Mouse (Mus musculus) leukemia stem cell, adult 10-12 weeks (primary cell): Measurements from ENCODE around the gene Gm10300. TPM values are rescaled to one million over a fixed set of nuclear protein-coding genes. Genes with fewer than 3 reads are reported as not detected.

Source experiments
- polyA plus RNA-seq: library from polyadenylated mRNA; stranded (reverse); fragments of >175 nt; gene quantifications from 2 replicates; pipeline ENCODE4 v1.2.3, GENCODE M21; 2012; ENCODE audit warnings: low replicate concordance

The Gm10300 gene
- polyA plus RNA-seq: 0.10 and 0.44 TPM in 2 replicates

GRCm38 (mm10) chr4:132074077-132074932, at the start of gene Gm10300:
TSS of gene Gm10300 (plus strand) at chr4:132074697.

GRCm38 (mm10) chr4:132074933-132075769, 654 bp downstream of the Gm10300 start, which contains the start of gene Epb41:
TSS of gene Epb41 (minus strand) at chr4:132075321.

Other genes starting within 250 kb of the Gm10300 start
- gene Ptpru, start 236.4 kb upstream of the Gm10300 start, polyA plus RNA-seq: 0.09 and 0.10 TPM in 2 replicates
- gene Mecr, start 231.2 kb upstream of the Gm10300 start, polyA plus RNA-seq: 14.3 and 25.0 TPM in 2 replicates
- gene Srsf4, start 201.1 kb upstream of the Gm10300 start, polyA plus RNA-seq: 113 and 191 TPM in 2 replicates
- gene Tmem200b, start 152.9 kb upstream of the Gm10300 start, polyA plus RNA-seq: 0.13 and 0.51 TPM in 2 replicates
- gene Epb41, start 624 bp downstream of the Gm10300 start, polyA plus RNA-seq: 86.5 and 149 TPM in 2 replicates
- 0.07 TPM in 1 of 2 replicates, not detected in the other for gene Oprd1, start 69.8 kb downstream of the Gm10300 start, polyA plus RNA-seq
- 33.1 and 37.9 TPM in 2 replicates for gene Ythdf2, start 137.6 kb downstream of the Gm10300 start, polyA plus RNA-seq
- 3.7 and 24.2 TPM in 2 replicates for gene Gmeb1, start 186.9 kb downstream of the Gm10300 start, polyA plus RNA-seq
- gene Taf12, start 199.7 kb downstream of the Gm10300 start, polyA plus RNA-seq: 3.0 and 35.0 TPM in 2 replicates
- gene Rab42, start 228.7 kb downstream of the Gm10300 start, polyA plus RNA-seq: 0.25 TPM in 1 of 2 replicates, not detected in the other